Mouse (Mus musculus): ENCODE measurements around the gene Vmn2r78. TPM values are rescaled to one million over a fixed set of nuclear protein-coding genes. Genes with fewer than 3 reads are reported as not detected.
"Not testable (repeated sequence)": the region's sequence is repeated elsewhere in the genome, so short reads cannot be mapped to it uniquely, and the experiment has no call there.

Gene Vmn2r78
- polyA plus RNA-seq (2012; rRNA removed) (0.01 TPM in 1 of 2 replicates, not detected in the other), polyA plus RNA-seq (2014; fragmentation: Nextera tagmentation; extraction: Ambion mirVana) (0.01 TPM in 1 of 2 replicates, not detected in the other)

DNA sequence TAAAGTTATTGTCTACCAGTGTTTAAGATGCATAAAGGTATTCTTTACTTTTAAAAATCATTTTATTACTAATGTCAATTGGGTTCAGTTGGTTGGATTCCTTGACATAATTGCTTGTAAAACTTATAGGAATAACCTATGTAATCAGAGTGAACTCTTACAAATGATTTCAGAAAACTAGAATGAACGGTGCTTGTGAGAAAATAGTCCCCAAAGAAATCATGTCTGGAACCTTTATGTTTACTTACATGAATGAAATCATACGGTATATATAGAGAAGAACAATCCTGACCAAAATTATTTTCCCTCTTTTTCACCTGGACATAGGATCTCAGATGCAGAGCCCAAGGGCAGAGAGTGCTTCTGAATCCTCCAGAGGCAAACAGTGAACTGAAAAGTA, at the start of gene Vmn2r78:
Vmn2r78 (plus strand) TSS at position 301 of the 400 bp plus-strand sequence.
- 59% methylated on average over 2 of the region's 2 CpGs for WGBS (ENCODE audit: insufficient replicate concordance)
- H3K36me3 ChIP-seq (replicated peaks; ENCODE audit: control insufficient read depth, insufficient read depth, low read depth); H3K27ac ChIP-seq; H3K9ac ChIP-seq (replicated peaks); ATAC-seq (ENCODE audit: insufficient read depth); H3K9me3 ChIP-seq (ENCODE audit: control insufficient read depth, low read length); H3K4me1 ChIP-seq (replicated peaks; ENCODE audit: control insufficient read depth in 2 of 2, insufficient read depth in 2 of 2, low read length in 1 of 2); H3K4me3 ChIP-seq (ENCODE audit: insufficient read depth in 1 of 2, low read depth in 2 of 2, low read length in 2 of 2); H3K27me3 ChIP-seq (ENCODE audit: control insufficient read depth, insufficient read depth, low read length); DNase-seq (ENCODE audit: low read depth in 3 of 3, low spot score in 3 of 3); H3K4me2 ChIP-seq (ENCODE audit: low read depth): not testable (repeated sequence)

DNA sequence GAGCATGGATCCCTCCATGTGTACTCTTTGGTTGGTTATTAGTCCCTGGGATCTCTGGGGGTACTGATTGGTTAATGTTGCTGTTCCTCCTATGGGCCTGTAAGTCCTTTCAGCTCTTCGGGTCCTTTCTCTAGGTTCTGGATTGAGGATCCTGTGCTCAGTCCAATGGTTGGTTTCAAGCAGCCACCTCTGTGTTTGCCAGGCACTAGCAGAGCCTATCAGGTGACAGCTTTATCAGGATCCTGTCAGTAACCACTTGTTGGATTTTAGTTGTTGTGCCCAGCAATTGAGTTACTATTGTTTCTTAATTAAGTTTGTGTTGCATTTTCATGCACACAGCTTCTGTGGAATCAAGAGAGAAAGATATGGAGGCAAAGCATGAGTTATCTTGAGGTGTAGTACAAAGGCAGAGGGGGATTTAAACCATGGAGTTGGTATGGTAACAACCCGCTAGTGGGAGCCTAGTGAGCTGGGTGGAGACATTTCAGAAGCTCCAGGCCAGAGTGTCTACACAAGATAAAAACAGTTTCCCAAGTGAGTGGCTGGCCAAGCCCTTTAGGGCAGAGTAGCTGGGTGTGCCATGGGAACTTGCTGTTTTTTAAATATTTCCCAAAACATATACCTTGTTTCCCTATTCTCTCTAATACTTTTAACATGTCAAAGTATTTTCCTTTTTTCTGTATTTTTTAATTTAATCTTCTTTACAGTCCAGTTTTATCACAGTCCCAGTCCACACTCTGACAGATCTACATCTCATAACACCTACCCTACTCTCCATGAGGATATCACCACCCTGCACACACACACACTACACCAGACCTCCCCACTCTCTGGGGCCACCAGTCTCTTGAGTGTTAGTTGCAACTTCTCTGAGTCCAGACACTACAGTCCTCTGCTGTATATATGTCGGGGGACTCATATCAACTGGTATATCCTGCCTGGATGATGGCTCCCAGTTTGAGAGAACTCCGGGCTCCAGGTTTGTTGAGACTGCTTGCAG, 25.1 kb upstream of the Vmn2r78 start:
- no peak overlapping the region for H3K27ac ChIP-seq
- no peak overlapping the region for H3K4me2 ChIP-seq (ENCODE audit: low read depth)
- no peaks in the 10 kb centered on the region for H3K4me1 ChIP-seq (replicated peaks; ENCODE audit: control insufficient read depth in 2 of 2, insufficient read depth in 2 of 2, low read length in 1 of 2)
- DNase-seq (ENCODE audit: low read depth in 3 of 3, low spot score in 3 of 3), result peak; percentile 1 to 23 (median 2)
- H3K4me3 ChIP-seq (ENCODE audit: insufficient read depth in 1 of 2, low read depth in 2 of 2, low read length in 2 of 2), result peak overlapping the region; percentile 8 to 34; a peak in 2 of 4 replicates
- H3K9ac ChIP-seq (replicated peaks), result no peak overlapping the region
- H3K36me3 ChIP-seq (replicated peaks; ENCODE audit: control insufficient read depth, insufficient read depth, low read depth), result no peaks in the 10 kb centered on the region
- WGBS (ENCODE audit: insufficient replicate concordance), result 55% methylated on average over 4 of the region's 4 CpGs
- no peaks in the 10 kb centered on the region for H3K27me3 ChIP-seq (ENCODE audit: control insufficient read depth, insufficient read depth, low read length)
- H3K9me3 ChIP-seq (ENCODE audit: control insufficient read depth, low read length), result no peaks in the 10 kb centered on the region
- peak; percentile 91 for ATAC-seq (ENCODE audit: insufficient read depth)
- TF ChIP-seq EP300 (IDR thresholded peaks at IDR 0.05; ENCODE audit: low read depth) (no peak), CTCF (IDR thresholded peaks at IDR 0.05; ENCODE audit: low read depth) (no peak)

DNA sequence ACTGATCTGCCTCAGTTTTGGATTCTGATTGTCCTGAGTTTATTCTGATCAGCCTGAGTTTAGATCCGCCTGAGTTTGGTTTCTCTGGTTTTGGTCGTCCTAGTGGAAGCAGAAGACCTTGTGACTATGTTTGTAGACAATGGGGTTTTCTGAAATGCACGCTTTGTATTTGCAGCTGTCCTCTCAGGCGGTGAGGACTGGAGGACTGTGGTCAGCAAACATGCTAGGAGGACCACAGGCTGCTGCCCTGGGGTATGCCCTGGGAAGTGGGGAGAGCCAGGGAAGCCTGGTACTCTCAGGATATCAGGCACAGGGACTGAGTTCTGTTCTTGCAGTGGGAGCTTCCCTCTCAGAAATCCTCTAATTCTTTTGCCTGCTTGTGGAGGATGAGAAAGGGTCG, 22.4 kb downstream of the Vmn2r78 start:
- Histone ChIP-seq H3K4me1 (replicated peaks; ENCODE audit: control insufficient read depth in 2 of 2, insufficient read depth in 2 of 2, low read length in 1 of 2) (no peaks in the 10 kb centered on the region), H3K4me2 (ENCODE audit: low read depth) (no peak overlapping the region), H3K27ac (no peak overlapping the region), H3K27me3 (ENCODE audit: control insufficient read depth, insufficient read depth, low read length) (no peaks in the 10 kb centered on the region), H3K9ac (replicated peaks) (no peak overlapping the region), H3K9me3 (ENCODE audit: control insufficient read depth, low read length) (no peaks in the 10 kb centered on the region), H3K36me3 (replicated peaks; ENCODE audit: control insufficient read depth, insufficient read depth, low read depth) (no peaks in the 10 kb centered on the region), H3K4me3 (ENCODE audit: insufficient read depth in 1 of 2, low read depth in 2 of 2, low read length in 2 of 2) (no peak overlapping the region)
- TF ChIP-seq EP300 (IDR thresholded peaks at IDR 0.05; ENCODE audit: low read depth), result no peak
- no peak for TF ChIP-seq CTCF (IDR thresholded peaks at IDR 0.05; ENCODE audit: low read depth)
- DNase-seq (ENCODE audit: low read depth in 3 of 3, low spot score in 3 of 3), result no peak
- WGBS (ENCODE audit: insufficient replicate concordance), result 49% methylated on average over 5 of the region's 5 CpGs
- no peak for ATAC-seq (ENCODE audit: insufficient read depth)

DNA sequence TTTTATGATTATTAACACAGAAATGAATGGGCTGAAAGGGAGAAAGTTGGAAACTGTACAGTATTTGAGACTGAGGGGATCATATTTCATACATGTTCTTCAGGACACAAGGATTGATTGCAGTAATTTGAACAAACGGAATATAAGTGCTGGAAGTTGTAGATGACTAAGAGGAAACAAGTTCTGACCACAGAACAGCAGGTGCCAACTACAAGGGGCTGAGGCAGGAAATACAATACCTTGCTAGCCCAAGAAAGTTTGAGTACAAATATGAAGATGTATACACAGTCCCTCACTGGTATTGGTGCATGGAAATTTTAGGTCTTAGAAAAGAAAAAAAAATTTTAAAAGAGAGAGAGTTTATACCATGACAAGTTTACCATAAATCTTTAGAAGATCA, 79.8 kb downstream of the Vmn2r78 start:
- Histone ChIP-seq H3K4me2 (ENCODE audit: low read depth) (no peak overlapping the region), H3K4me1 (replicated peaks; ENCODE audit: control insufficient read depth in 2 of 2, insufficient read depth in 2 of 2, low read length in 1 of 2) (no peaks in the 10 kb centered on the region), H3K36me3 (replicated peaks; ENCODE audit: control insufficient read depth, insufficient read depth, low read depth) (no peaks in the 10 kb centered on the region), H3K4me3 (ENCODE audit: insufficient read depth in 1 of 2, low read depth in 2 of 2, low read length in 2 of 2) (no peak overlapping the region), H3K9me3 (ENCODE audit: control insufficient read depth, low read length) (no peaks in the 10 kb centered on the region), H3K9ac (replicated peaks) (no peak overlapping the region), H3K27ac (no peak overlapping the region), H3K27me3 (ENCODE audit: control insufficient read depth, insufficient read depth, low read length) (no peaks in the 10 kb centered on the region)
- no peak for ATAC-seq (ENCODE audit: insufficient read depth)
- WGBS (ENCODE audit: insufficient replicate concordance), result 26% methylated on average over 1 of the region's 1 CpGs
- no peak for TF ChIP-seq EP300 (IDR thresholded peaks at IDR 0.05; ENCODE audit: low read depth)
- TF ChIP-seq CTCF (IDR thresholded peaks at IDR 0.05; ENCODE audit: low read depth), result no peak
- no peak for DNase-seq (ENCODE audit: low read depth in 3 of 3, low spot score in 3 of 3)

DNA sequence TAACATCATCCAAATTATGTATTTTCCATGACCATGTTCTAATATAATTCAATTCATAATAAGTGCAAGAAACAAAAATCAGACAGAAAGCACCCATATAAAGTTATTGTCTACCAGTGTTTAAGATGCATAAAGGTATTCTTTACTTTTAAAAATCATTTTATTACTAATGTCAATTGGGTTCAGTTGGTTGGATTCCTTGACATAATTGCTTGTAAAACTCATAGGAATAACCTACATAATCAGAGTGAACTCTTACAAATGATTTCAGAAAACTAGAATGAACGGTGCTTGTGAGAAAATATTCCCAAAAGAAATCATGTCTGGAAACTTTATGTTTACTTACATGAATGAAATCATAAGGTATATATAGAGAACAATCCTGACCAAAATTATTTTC, 80.9 kb downstream of the Vmn2r78 start, which contains the start of gene Vmn2r79:
Vmn2r79 (plus strand) TSS at position 301 of the 400 bp plus-strand sequence.
- ATAC-seq (ENCODE audit: insufficient read depth); DNase-seq (ENCODE audit: low read depth in 3 of 3, low spot score in 3 of 3); H3K4me3 ChIP-seq (ENCODE audit: insufficient read depth in 1 of 2, low read depth in 2 of 2, low read length in 2 of 2); H3K36me3 ChIP-seq (replicated peaks; ENCODE audit: control insufficient read depth, insufficient read depth, low read depth); H3K27ac ChIP-seq; H3K27me3 ChIP-seq (ENCODE audit: control insufficient read depth, insufficient read depth, low read length); H3K4me1 ChIP-seq (replicated peaks; ENCODE audit: control insufficient read depth in 2 of 2, insufficient read depth in 2 of 2, low read length in 1 of 2); H3K9me3 ChIP-seq (ENCODE audit: control insufficient read depth, low read length); H3K4me2 ChIP-seq (ENCODE audit: low read depth); H3K9ac ChIP-seq (replicated peaks): not testable (repeated sequence)
- 46% methylated on average over 1 of the region's 1 CpGs for WGBS (ENCODE audit: insufficient replicate concordance)

Other genes starting within 250 kb of the Vmn2r78 start
- not detected in 2 replicates for gene Olfr292, start 226.8 kb upstream of the Vmn2r78 start, polyA plus RNA-seq (2012; rRNA removed)
- gene Olfr292, start 226.8 kb upstream of the Vmn2r78 start, polyA plus RNA-seq (2014; fragmentation: Nextera tagmentation; extraction: Ambion mirVana), result not detected in 2 replicates
- not detected in 2 replicates for gene Folh1, start 139.2 kb upstream of the Vmn2r78 start, polyA plus RNA-seq (2012; rRNA removed)
- gene Folh1, start 139.2 kb upstream of the Vmn2r78 start, polyA plus RNA-seq (2014; fragmentation: Nextera tagmentation; extraction: Ambion mirVana), result not detected in 2 replicates
- not detected in 2 replicates for gene Vmn2r77, start 120.1 kb upstream of the Vmn2r78 start, polyA plus RNA-seq (2012; rRNA removed)
- not detected in 2 replicates for gene Vmn2r77, start 120.1 kb upstream of the Vmn2r78 start, polyA plus RNA-seq (2014; fragmentation: Nextera tagmentation; extraction: Ambion mirVana)
- gene Vmn2r79, start 81.0 kb downstream of the Vmn2r78 start, polyA plus RNA-seq (2012; rRNA removed), result not detected in 2 replicates
- gene Vmn2r79, start 81.0 kb downstream of the Vmn2r78 start, polyA plus RNA-seq (2014; fragmentation: Nextera tagmentation; extraction: Ambion mirVana), result not detected in 2 replicates